ENCODE assay signal across 25 mouse cellular contexts in genomic region chr6:127320600-127320999, GRCm38 (mm10).
DNase-seq lines count a peak whose midpoint lies in the region; ATAC-seq lines count a peak whose summit lies in the region.
"Had no signal": no experiment of that assay in that cellular context is flagged by ENCODE, and none has a peak within 500 bp of the region (broad histone marks: within the 10 kb centered on the region; RNA-seq: fewer than 3 reads in every experiment).

No protein-coding gene starts in this region.

- peak overlapping the region; percentile 59; the same call in 1 of the 2 replicates for H3K27ac ChIP-seq in heart, embryonic 10.5 days
- peak overlapping the region; percentile 99 for H3K27ac ChIP-seq in liver, embryonic 12.5 days
- H3K27ac ChIP-seq: embryonic facial prominence, embryonic 15.5 days; hindbrain, embryonic 14.5 days had no signal

- WGBS in heart, embryonic 10.5 days = 85% methylated on average over 4 of the region's 4 CpGs
- 38% methylated on average over 4 of the region's 4 CpGs for WGBS in liver, embryonic 12.5 days (ENCODE audit: insufficient replicate concordance)

- intact Hi-C loops in heart, postnatal 36 days (cut with DNase I) = no loop called here

- ATAC-seq in liver, embryonic 12.5 days = peak; percentile 57
- ATAC-seq in megakaryocyte-erythroid progenitor cell, adult 5-6 weeks (replicated peaks; ENCODE audit: low FRiP score, low TSS enrichment, poor library complexity, severe bottlenecking) = peak; percentile 27
- ATAC-seq in monocyte, adult 5-6 weeks (replicated peaks; ENCODE audit: insufficient number of reproducible peaks, low FRiP score, low TSS enrichment, poor library complexity, severe bottlenecking) = no peak
- ATAC-seq: CD4-positive, CD25-positive, alpha-beta regulatory T cell, adult 4 months; forebrain, embryonic 13.5 days had no signal

- H3K4me2 ChIP-seq in liver, embryonic 12.5 days = peak overlapping the region; percentile 60
- H3K4me2 ChIP-seq: embryonic facial prominence, embryonic 15.5 days; forebrain, embryonic 13.5 days; hindbrain, embryonic 14.5 days; midbrain, embryonic 11.5 days had no signal

- H3K9ac ChIP-seq in liver, embryonic 12.5 days = peak overlapping the region; percentile 56
- H3K9ac ChIP-seq: embryonic facial prominence, embryonic 15.5 days; forebrain, embryonic 13.5 days; hindbrain, embryonic 14.5 days had no signal

- peaks cover 12% of the 10 kb centered on the region for H3K27me3 ChIP-seq in heart, embryonic 10.5 days (ENCODE audit: insufficient read depth, poor library complexity, severe bottlenecking)
- peaks cover 10% of the 10 kb centered on the region for H3K27me3 ChIP-seq in erythroblast, embryonic 14.5 days (ENCODE audit: control insufficient read depth)
- peaks cover 11% of the 10 kb centered on the region for H3K27me3 ChIP-seq in liver, embryonic 12.5 days (replicated peaks)
- H3K27me3 ChIP-seq: embryonic facial prominence, embryonic 15.5 days; forebrain, embryonic 13.5 days had no signal

- H3K9me3 ChIP-seq in heart, embryonic 10.5 days = no peaks in the 10 kb centered on the region
- H3K9me3 ChIP-seq in erythroblast, embryonic 14.5 days (ENCODE audit: control insufficient read depth, low read length) = no peaks in the 10 kb centered on the region
- H3K9me3 ChIP-seq in liver, embryonic 12.5 days (replicated peaks) = no peaks in the 10 kb centered on the region
- H3K9me3 ChIP-seq: embryonic facial prominence, embryonic 15.5 days; forebrain, embryonic 13.5 days had no signal

- no peak overlapping the region for H3K4me3 ChIP-seq in heart, embryonic 10.5 days
- H3K4me3 ChIP-seq in erythroblast, embryonic 14.5 days (replicated peaks) = peak overlapping the region; percentile 36
- no peak overlapping the region for H3K4me3 ChIP-seq in liver, embryonic 12.5 days
- H3K4me3 ChIP-seq: embryonic facial prominence, embryonic 15.5 days; forebrain, embryonic 13.5 days had no signal

- no peak for DNase-seq in heart, embryonic 10.5 days (ENCODE audit: low spot score)
- no peak for DNase-seq in heart, postnatal 36 days
- no peak for DNase-seq in MN1 (ENCODE audit: low spot score)
- no peak for DNase-seq in lung, postnatal 36 days
- DNase-seq: adrenal gland, postnatal 36 days; cerebellum, adult 18-20 months; cerebellum, postnatal 25 days; gastrocnemius, postnatal 10 days; heart, adult 11 months; heart, postnatal 10 days; kidney, adult 8-10 months; kidney, postnatal 36 days; layer of hippocampus, adult 9-11 months; lung, adult 2 months; retina, postnatal 1 day; thymus, postnatal 25 days had no signal

- H3K36me3 ChIP-seq in heart, embryonic 10.5 days = no peaks in the 10 kb centered on the region
- H3K36me3 ChIP-seq in erythroblast, embryonic 14.5 days (ENCODE audit: control insufficient read depth) = no peaks in the 10 kb centered on the region; the same call in none of the 2 replicates
- H3K36me3 ChIP-seq in liver, embryonic 12.5 days = no peaks in the 10 kb centered on the region
- H3K36me3 ChIP-seq: embryonic facial prominence, embryonic 15.5 days had no signal

- peaks cover 33% of the 10 kb centered on the region for H3K4me1 ChIP-seq in heart, embryonic 10.5 days
- peaks cover 67% of the 10 kb centered on the region for H3K4me1 ChIP-seq in erythroblast, embryonic 14.5 days (ENCODE audit: control insufficient read depth)
- peaks cover 75% of the 10 kb centered on the region for H3K4me1 ChIP-seq in liver, embryonic 12.5 days
